Mouse (Mus musculus) kidney, postnatal 10 days (tissue): ENCODE data around the gene Gm4201.
"Not testable (repeated sequence)": the region's sequence is repeated elsewhere in the genome, so short reads cannot be mapped to it uniquely, and the experiment has no call there.

Experiments used
- DNase-seq: peaks from one replicate; pipeline ENCODE4 v3.0.0; 2021; ENCODE audit warnings: mixed read lengths

Gene Gm4201

DNA sequence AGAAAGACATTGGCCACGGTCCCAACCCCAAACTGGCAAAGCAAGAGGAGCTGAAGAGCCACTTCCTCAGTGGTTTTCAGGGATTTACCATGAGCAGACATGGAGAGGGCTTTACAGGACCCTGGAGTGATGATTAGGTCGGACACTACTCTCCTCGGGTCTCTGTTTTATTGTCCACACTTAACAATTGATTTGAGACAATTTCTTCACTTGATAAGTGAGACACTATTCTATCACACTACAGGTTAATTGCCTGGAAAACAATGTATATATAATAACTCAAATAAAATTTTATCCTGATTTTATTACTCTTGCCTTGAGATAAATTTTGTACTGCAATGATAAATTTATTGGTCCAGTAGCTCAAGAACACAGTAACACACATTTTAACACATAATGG is at the start of gene Gm4201:
Gene Gm4201, minus strand, starts transcription at position 101 of the 400 bp plus-strand sequence.
- DNase-seq = not testable (repeated sequence)

DNA sequence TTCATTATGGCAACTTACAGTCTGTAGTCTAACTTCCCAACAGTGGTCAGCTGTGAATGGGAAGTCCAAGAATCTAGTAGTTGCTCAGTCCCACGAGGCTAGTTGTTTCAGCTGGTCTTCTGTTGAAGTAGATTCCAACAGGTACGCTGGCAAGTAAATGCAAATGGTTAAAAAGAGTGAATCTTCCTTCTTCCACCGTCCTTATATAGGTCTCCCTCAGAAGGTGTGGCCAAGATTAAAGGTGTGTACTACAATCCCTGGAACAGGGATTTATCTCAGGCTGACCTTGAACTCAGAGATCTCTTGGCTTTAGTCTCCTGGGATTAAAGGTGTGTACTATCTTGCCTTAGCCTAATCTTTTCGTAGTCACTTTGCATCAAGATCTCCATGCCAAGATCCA is 22.9 kb upstream of the Gm4201 start, which contains the start of gene Gm4565:
Gene Gm4565, minus strand, starts transcription at position 101 of the 400 bp plus-strand sequence.
- not testable (repeated sequence) for DNase-seq

DNA sequence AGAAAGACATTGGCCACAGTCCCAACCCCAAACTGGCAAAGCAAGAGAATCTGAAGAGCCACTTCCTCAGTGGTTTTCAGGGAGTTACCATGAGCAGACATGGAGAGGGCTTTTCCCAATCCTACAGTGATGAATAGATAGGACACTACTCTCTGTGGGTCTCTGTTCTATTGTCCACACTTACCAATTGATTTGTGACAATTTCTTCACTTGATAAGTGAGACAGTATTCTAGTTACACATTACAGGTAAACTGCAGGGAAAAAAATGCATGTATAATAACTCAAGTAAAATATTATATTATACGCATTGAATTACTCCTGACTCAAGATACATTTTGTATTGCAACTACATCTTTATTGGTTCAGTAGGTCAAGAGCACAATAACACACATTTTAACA is 30.4 kb downstream of the Gm4201 start, which contains the start of gene Gm8677:
Gene Gm8677, minus strand, starts transcription at position 101 of the 400 bp plus-strand sequence.
- not testable (repeated sequence) for DNase-seq

DNA sequence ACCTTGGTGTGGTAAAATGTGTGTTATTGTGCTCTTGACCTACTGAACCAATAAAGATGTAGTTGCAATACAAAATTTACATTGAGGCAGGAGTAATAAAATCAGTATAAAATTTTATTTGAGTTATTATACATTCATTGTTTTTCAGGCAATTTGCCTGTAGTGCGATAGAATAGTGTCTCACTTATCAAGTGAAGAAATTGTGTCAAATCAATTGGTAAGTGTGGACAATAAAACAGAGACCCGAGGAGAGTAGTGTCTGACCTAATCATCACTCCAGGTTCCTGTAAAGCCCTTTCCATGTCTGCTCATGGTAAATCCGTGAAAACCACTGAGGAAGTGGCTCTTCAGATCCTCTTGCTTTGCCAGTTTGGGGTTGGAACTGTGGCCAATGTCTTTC is 42.5 kb downstream of the Gm4201 start, which contains the start of gene Vmn1r152:
Gene Vmn1r152, plus strand, starts transcription at position 301 of the 400 bp plus-strand sequence.
- DNase-seq = not testable (repeated sequence)
